Mouse (Mus musculus) cerebellum, adult 2 months (tissue): ENCODE data around the gene Tpt1.

Experiments
- CTCF ChIP-seq: fragments of 200-500 bp; IDR thresholded peaks from 2 replicates; pipeline ENCODE4 v1.5.1; 2011; ENCODE audit warnings: low read depth, mild to moderate bottlenecking, control low read depth, low read length, moderate library complexity, borderline replicate concordance; ENCODE audit not compliant: insufficient read depth
- POLR2A ChIP-seq: fragments of 200-500 bp; IDR thresholded peaks from 2 replicates; pipeline ENCODE4 v1.6.1; 2011; ENCODE audit warnings: low read length, control low read depth, borderline replicate concordance; ENCODE audit not compliant: insufficient read depth

- TF ChIP-seq CTCF (no peak), POLR2A (peak; percentile 72)
Measured at GRCm38 (mm10) chr14:75844867-75845697, at the start of gene Tpt1.
